Mouse (Mus musculus): ENCODE results near the gene Olfr476.

DNA sequence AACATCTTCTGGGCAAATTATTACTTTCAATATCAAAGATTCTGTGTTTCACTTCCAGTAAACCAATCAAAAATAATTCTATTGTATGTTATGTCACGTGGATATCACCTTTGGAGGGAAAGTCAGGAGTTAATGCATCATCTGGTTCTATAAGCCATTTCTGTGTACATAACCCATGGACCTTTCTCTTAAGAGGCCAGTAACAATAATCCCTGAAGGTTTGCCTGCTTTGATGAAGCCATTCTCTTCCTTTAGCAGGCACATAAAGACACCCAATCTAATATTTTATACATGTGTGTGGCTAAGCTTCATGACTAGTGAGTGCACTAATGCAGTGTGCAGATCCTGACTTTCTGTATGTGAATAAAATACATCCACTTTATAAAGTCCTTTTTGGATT is at the start of gene Olfr476:
- TF ChIP-seq CTCF (IDR thresholded peaks at IDR 0.05; ENCODE audit: low read depth) (no peak), EP300 (IDR thresholded peaks at IDR 0.05; ENCODE audit: low read depth) (no peak)

Data from liver, postnatal 0 days (tissue).